In the genomic region with DNA sequence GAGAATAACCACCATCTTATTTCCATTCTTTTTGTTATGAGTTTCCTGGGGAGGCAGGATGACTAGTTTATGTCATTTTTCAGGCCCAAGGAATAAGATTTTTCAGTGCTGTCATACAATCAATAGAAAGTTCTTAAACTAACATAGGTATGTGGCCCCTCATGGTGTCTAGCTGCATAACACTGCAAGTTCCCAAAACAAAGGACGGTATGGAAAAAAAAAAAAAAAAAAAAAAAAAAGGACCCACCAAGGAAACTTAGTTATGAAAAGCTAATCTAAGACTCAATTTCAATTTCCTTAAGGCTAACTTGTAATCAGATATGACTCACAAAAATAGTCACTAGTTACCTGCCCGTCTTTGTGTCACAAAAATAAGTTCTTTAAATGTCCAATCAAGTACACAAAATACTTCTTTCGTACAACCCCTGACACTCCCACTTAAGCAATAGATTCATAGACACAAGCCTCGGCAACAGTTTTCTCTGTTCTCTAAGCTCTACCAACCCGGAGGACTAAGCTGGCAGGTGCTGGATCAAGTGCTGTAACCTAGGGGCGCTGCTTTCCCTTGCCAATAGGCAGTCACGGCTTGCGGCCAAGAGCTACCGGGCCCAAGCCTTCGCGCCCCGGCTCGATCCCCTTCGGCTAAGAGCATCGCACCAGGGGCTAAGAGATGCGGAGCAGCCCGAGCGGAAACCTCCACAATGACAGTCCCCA, we compare ENCODE assay signal across 9 mouse cellular contexts. TPM values are rescaled to one million over a fixed set of nuclear protein-coding genes. Genes with fewer than 3 reads are reported as not detected.
A peak's percentile ranks its signal among the peaks of the same experiment; 100 is the strongest.
DNase-seq lines count a peak whose midpoint lies in the region; ATAC-seq and TF ChIP-seq lines count a peak whose summit lies in the region.
"Had no signal": no experiment of that assay in that cellular context is flagged by ENCODE, and none has a peak within 500 bp of the region (broad histone marks: within the 10 kb centered on the region; RNA-seq: fewer than 3 reads in every experiment).

No protein-coding gene starts in this region.

- H3K9me3 ChIP-seq in heart, embryonic 15.5 days (replicated peaks) = no peaks in the 10 kb centered on the region
- H3K9me3 ChIP-seq in E14TG2a.4 (ENCODE audit: low read length) = no peaks in the 10 kb centered on the region
- H3K9me3 ChIP-seq in limb, embryonic 15.5 days = no peaks in the 10 kb centered on the region

- H3K4me2 ChIP-seq in heart, embryonic 15.5 days = peak overlapping the region; percentile 73
- peak overlapping the region; percentile 50 for H3K4me2 ChIP-seq in limb, embryonic 15.5 days

- DNase-seq in heart, postnatal 25 days (ENCODE audit: low spot score) = no peak
- no peak for DNase-seq in gastrocnemius, postnatal 36 days
- DNase-seq in cerebellum, adult 11 months = no peak

- no peaks in the 10 kb centered on the region for H3K27me3 ChIP-seq in heart, embryonic 15.5 days
- H3K27me3 ChIP-seq in E14TG2a.4 (ENCODE audit: insufficient read depth, low read length) = peaks cover 5% of the 10 kb centered on the region
- H3K27me3 ChIP-seq in limb, embryonic 15.5 days = no peaks in the 10 kb centered on the region

- no peak for TF ChIP-seq POLR2A in embryonic fibroblast, embryonic 13.5 days (IDR thresholded peaks at IDR 0.05; ENCODE audit: low read depth, low read length)
- TF ChIP-seq POLR2A in olfactory bulb, adult 2 months (IDR thresholded peaks at IDR 0.05; ENCODE audit: insufficient read depth, low read depth, low read length) = no peak

- no peak for TF ChIP-seq CTCF in E14TG2a.4 (conservative IDR thresholded peaks at IDR 0.05; ENCODE audit: low read length)
- no peak for TF ChIP-seq CTCF in embryonic fibroblast, embryonic 13.5 days (IDR thresholded peaks at IDR 0.05; ENCODE audit: borderline replicate concordance, insufficient read depth, low read length)
- no peak for TF ChIP-seq CTCF in olfactory bulb, adult 2 months (IDR thresholded peaks at IDR 0.05; ENCODE audit: insufficient read depth, low read depth, low read length)

- H3K36me3 ChIP-seq in heart, embryonic 15.5 days = no peaks in the 10 kb centered on the region
- peaks cover 21% of the 10 kb centered on the region for H3K36me3 ChIP-seq in E14TG2a.4 (ENCODE audit: insufficient read depth, low read length)
- H3K36me3 ChIP-seq in limb, embryonic 15.5 days = no peaks in the 10 kb centered on the region

- peak overlapping the region; percentile 96 for H3K9ac ChIP-seq in heart, embryonic 15.5 days
- H3K9ac ChIP-seq in limb, embryonic 15.5 days = peak overlapping the region; percentile 83

- peak overlapping the region; percentile 99 for H3K27ac ChIP-seq in heart, embryonic 15.5 days
- H3K27ac ChIP-seq in embryonic fibroblast, embryonic 13.5 days (ENCODE audit: insufficient read depth, low read length) = peak overlapping the region; percentile 98
- peak overlapping the region; percentile 99 for H3K27ac ChIP-seq in limb, embryonic 15.5 days
- H3K27ac ChIP-seq in olfactory bulb, adult 2 months (ENCODE audit: insufficient read depth, low read depth, low read length) = peak overlapping the region; percentile 99; the same call in 1 of the 2 replicates

- H3K4me1 ChIP-seq in heart, embryonic 15.5 days (replicated peaks) = peaks cover 12% of the 10 kb centered on the region
- peaks cover 17% of the 10 kb centered on the region for H3K4me1 ChIP-seq in E14TG2a.4 (replicated peaks; ENCODE audit: low read depth, low read length)
- no peaks in the 10 kb centered on the region; the same call in 1 of the 2 replicates for H3K4me1 ChIP-seq in embryonic fibroblast, embryonic 13.5 days (ENCODE audit: control insufficient read depth, insufficient read depth, low read length)
- peaks cover 4% of the 10 kb centered on the region; the same call in 1 of the 2 replicates for H3K4me1 ChIP-seq in limb, embryonic 15.5 days
- H3K4me1 ChIP-seq in olfactory bulb, adult 2 months (ENCODE audit: control insufficient read depth, insufficient read depth, low read length) = peaks cover 5% of the 10 kb centered on the region

- under 1% methylated on average over 18 of the region's 18 CpGs for WGBS in heart, embryonic 15.5 days
- under 1% methylated on average over 18 of the region's 18 CpGs for WGBS in limb, embryonic 15.5 days
- under 1% methylated on average over 18 of the region's 18 CpGs for WGBS in olfactory bulb, adult 2 months

- ATAC-seq in heart, embryonic 15.5 days (replicated peaks; ENCODE audit: insufficient number of reproducible peaks, insufficient read depth, low FRiP score, low read depth) = peak; percentile 32
- ATAC-seq in limb, embryonic 15.5 days (ENCODE audit: insufficient number of reproducible peaks, low FRiP score, low TSS enrichment, low read depth) = 0 out of 2 replicates have a peak, but pooled peaks have one; percentile 20

- peak overlapping the region; percentile 99 for H3K4me3 ChIP-seq in heart, embryonic 15.5 days
- H3K4me3 ChIP-seq in E14TG2a.4 (replicated peaks; ENCODE audit: low read length) = peak overlapping the region; percentile 92
- peak overlapping the region; percentile 90 for H3K4me3 ChIP-seq in embryonic fibroblast, embryonic 13.5 days (ENCODE audit: insufficient read depth, low read length)
- H3K4me3 ChIP-seq in limb, embryonic 15.5 days = peak overlapping the region; percentile 93
- peak overlapping the region; percentile 68 for H3K4me3 ChIP-seq in olfactory bulb, adult 2 months (ENCODE audit: insufficient read depth, low read depth, low read length)

- intact Hi-C loops in heart, postnatal 25 days (cut with DNase I) = loop anchor here (5.0 kb wide), 1 partner anchor 60 kb away; no protein-coding TSS in a partner anchor
- intact Hi-C loops in gastrocnemius, postnatal 36 days (cut with DNase I) = no loop called here

RNA-seq across cellular contexts. Expression of a gene that starts 0.7 kb away (rescaled TPM):
- polyA plus RNA-seq in heart, embryonic 15.5 days (2015; fragmentation: Nextera tagmentation; extraction: Ambion mirVana) = 51.4 and 64.5 TPM in 2 replicates
- 10 to 100 TPM; 39.2 to 39.3 TPM for total RNA-seq in heart, postnatal 25 days (2021)
- polyA plus RNA-seq in embryonic fibroblast, embryonic 13.5 days (2011; ENCODE audit: insufficient read length, low read depth, missing spikeins) = 97.2 and 110 TPM in 2 replicates
- polyA plus RNA-seq in limb, embryonic 15.5 days (2015; fragmentation: Nextera tagmentation; extraction: Ambion mirVana) = 101 and 103 TPM in 2 replicates
- polyA plus RNA-seq in olfactory bulb, adult 2 months (2012; ENCODE audit: insufficient read depth, insufficient read length, low replicate concordance, missing spikeins) = not detected in 2 replicates
- 10 to 100 TPM; 33.1 to 36.2 TPM for total RNA-seq in gastrocnemius, postnatal 36 days (2021)

RNA-seq across cellular contexts. Expression of a gene that starts 47.6 kb away (rescaled TPM):
- polyA plus RNA-seq in heart, embryonic 15.5 days (2015; fragmentation: Nextera tagmentation; extraction: Ambion mirVana) = 0.29 TPM in 1 of 2 replicates, not detected in the other
- not detected for total RNA-seq in heart, postnatal 25 days (2021)
- not detected in 2 replicates for polyA plus RNA-seq in embryonic fibroblast, embryonic 13.5 days (2011; ENCODE audit: insufficient read length, low read depth, missing spikeins)
- polyA plus RNA-seq in limb, embryonic 15.5 days (2015; fragmentation: Nextera tagmentation; extraction: Ambion mirVana) = 0.14 TPM in 1 of 2 replicates, not detected in the other
- polyA plus RNA-seq in olfactory bulb, adult 2 months (2012; ENCODE audit: insufficient read depth, insufficient read length, low replicate concordance, missing spikeins) = not detected in 2 replicates
- not detected for total RNA-seq in gastrocnemius, postnatal 36 days (2021)

RNA-seq across cellular contexts. Expression of a gene that starts 52.6 kb away (rescaled TPM):
- 0.48 and 0.60 TPM in 2 replicates for polyA plus RNA-seq in heart, embryonic 15.5 days (2015; fragmentation: Nextera tagmentation; extraction: Ambion mirVana)
- total RNA-seq in heart, postnatal 25 days (2021) = under 1 TPM; 0.78 to 0.99 TPM
- not detected in 2 replicates for polyA plus RNA-seq in embryonic fibroblast, embryonic 13.5 days (2011; ENCODE audit: insufficient read length, low read depth, missing spikeins)
- polyA plus RNA-seq in limb, embryonic 15.5 days (2015; fragmentation: Nextera tagmentation; extraction: Ambion mirVana) = 0.51 and 0.76 TPM in 2 replicates
- polyA plus RNA-seq in olfactory bulb, adult 2 months (2012; ENCODE audit: insufficient read depth, insufficient read length, low replicate concordance, missing spikeins) = not detected in 2 replicates
- total RNA-seq in gastrocnemius, postnatal 36 days (2021) = not detected

RNA-seq across cellular contexts. Expression of a gene that starts 58.3 kb away (rescaled TPM):
- polyA plus RNA-seq in heart, embryonic 15.5 days (2015; fragmentation: Nextera tagmentation; extraction: Ambion mirVana) = not detected in 2 replicates
- not detected for total RNA-seq in heart, postnatal 25 days (2021)
- polyA plus RNA-seq in embryonic fibroblast, embryonic 13.5 days (2011; ENCODE audit: insufficient read length, low read depth, missing spikeins) = not detected in 2 replicates
- not detected in 2 replicates for polyA plus RNA-seq in limb, embryonic 15.5 days (2015; fragmentation: Nextera tagmentation; extraction: Ambion mirVana)
- not detected in 2 replicates for polyA plus RNA-seq in olfactory bulb, adult 2 months (2012; ENCODE audit: insufficient read depth, insufficient read length, low replicate concordance, missing spikeins)
- total RNA-seq in gastrocnemius, postnatal 36 days (2021) = not detected
- total RNA-seq: adrenal gland, postnatal 4 days had no signal
